Mouse (Mus musculus) small intestine, adult 2 months (tissue): ENCODE results near the gene Matk.

Source experiments
- CTCF ChIP-seq: fragments of 200-500 bp; IDR thresholded peaks from 2 replicates; pipeline ENCODE4 v1.5.1; 2012; ENCODE audit warnings: low read depth, mild to moderate bottlenecking, control low read depth, inconsistent platforms, low read length, moderate library complexity, mixed read lengths; ENCODE audit not compliant: insufficient replicate concordance, insufficient read length; ENCODE audit errors: extremely low read depth
- POLR2A ChIP-seq: fragments of 200-500 bp; IDR thresholded peaks from 2 replicates; pipeline ENCODE4 v1.6.1; 2012; ENCODE audit warnings: low read depth, mild to moderate bottlenecking, control low read depth, inconsistent platforms, low read length, moderate library complexity

DNA sequence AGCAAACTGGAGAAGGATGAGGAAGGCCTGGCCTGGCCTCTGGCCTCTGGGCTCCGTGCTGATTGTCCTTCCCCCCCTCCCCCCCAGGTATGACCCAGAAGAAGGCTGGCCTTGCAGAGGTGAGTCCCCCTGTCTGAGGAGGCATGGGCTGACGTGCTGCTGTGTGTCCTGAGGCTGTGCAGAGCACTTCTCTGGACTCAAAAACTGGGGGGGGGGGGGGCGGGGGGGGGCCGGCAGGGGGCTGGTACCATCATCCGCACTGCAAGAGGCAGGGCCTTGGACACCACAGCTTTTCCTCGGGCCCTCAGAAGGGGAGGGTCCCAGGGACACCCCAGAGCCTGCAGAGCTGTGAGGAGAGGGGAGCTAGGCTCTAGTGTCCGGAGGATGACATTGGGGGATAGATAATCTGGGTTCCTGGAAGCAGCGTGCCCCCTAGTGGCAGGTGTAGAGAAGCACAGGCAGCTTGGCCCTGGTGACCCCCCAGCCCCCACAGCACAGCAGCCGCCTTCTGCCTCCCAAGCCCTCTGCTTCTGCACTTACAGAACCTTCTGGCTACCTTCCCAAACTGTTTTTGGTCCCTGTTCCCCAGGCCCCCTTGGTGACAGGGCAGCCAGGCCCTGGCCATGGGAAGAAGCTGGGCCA, 52.0 kb downstream of the Matk start:
- no peak for TF ChIP-seq POLR2A
- peak; percentile 80; the same call in 1 of the 2 replicates for TF ChIP-seq CTCF
